Mouse (Mus musculus): ENCODE results near the gene Trp53bp2. TPM values are rescaled to one million over a fixed set of nuclear protein-coding genes. Genes with fewer than 3 reads are reported as not detected.

Gene Trp53bp2
- polyA plus RNA-seq, 1 experiment from 2014 or later, result 22.4 TPM

DNA sequence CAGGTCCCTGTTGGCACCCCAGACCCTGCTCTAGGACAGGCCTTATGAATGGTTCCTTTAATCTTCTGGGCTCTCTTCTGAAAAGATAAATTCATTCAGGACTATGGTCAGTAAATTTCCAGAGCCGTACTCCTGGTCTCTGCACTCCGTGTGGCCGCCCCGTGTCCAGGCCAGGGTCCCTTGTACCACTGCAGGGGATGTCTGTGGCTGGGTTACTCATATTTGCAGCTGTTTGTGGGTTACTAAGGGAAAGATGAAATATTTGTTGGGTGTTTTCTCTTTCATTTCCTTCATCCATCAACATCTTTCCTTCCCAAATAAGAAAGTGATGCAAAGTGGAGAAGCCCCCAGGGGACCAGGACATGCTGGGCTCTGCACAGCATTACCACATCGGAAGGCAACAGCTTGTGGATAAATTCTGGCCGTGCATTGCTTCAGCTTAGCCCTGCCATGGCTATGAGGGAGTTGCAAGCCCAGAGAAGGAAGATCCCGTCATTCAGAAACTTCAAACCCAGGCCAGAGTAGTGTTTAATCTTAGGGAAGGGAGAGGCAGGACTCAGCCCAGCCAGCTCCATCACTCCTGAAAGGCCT, 92.9 kb downstream of the Trp53bp2 start:
- no peak overlapping the region for H3K27ac ChIP-seq (ENCODE audit: low read length)
- H3K4me1 ChIP-seq (replicated peaks; ENCODE audit: control insufficient read depth, insufficient read depth, low read length), result peaks cover 50% of the 10 kb centered on the region
- no peak overlapping the region for H3K9ac ChIP-seq (ENCODE audit: low read length)
- H3K4me3 ChIP-seq (ENCODE audit: low read length), result no peak overlapping the region
- no peak for ATAC-seq (ENCODE audit: low read depth)
- 83% methylated on average over 7 of the region's 7 CpGs for WGBS
- no peaks in the 10 kb centered on the region for H3K9me3 ChIP-seq (ENCODE audit: control insufficient read depth, low read length)
- no peaks in the 10 kb centered on the region; the same call in 1 of the 2 replicates for H3K36me3 ChIP-seq (ENCODE audit: control insufficient read depth, insufficient read depth, low read length)
- no peak overlapping the region for H3K4me2 ChIP-seq (ENCODE audit: low read depth, low read length)
- no peaks in the 10 kb centered on the region for H3K27me3 ChIP-seq (ENCODE audit: control insufficient read depth, insufficient read depth, low read depth, low read length)

DNA sequence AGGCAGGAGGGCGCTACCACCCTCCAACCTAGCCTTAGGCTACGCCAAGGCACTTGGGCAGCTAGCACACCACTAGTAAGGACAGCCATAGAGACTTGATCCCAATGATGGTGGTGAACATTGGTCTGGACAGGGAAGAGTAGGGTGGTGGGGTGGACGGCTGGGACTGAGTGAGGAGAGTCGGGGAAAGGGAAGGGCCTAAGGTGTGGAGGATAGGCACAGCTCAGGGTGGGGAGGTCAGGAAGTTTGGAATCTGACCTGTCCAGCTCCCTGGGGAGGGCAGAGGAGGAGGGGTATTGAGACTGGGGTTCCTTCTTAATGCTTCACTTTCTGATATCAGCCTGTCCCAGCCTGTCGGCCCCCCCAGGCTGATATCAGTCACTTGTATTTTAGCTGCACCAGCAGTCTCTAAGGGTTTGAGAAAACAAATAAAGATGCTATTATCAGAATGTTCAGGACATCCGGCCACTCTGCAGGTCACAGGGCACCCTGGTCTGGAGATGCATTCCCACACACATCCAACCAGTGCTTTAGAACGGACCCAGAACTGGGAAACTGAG, 93.6 kb downstream of the Trp53bp2 start:
- no peak for ATAC-seq (ENCODE audit: low read depth)

DNA sequence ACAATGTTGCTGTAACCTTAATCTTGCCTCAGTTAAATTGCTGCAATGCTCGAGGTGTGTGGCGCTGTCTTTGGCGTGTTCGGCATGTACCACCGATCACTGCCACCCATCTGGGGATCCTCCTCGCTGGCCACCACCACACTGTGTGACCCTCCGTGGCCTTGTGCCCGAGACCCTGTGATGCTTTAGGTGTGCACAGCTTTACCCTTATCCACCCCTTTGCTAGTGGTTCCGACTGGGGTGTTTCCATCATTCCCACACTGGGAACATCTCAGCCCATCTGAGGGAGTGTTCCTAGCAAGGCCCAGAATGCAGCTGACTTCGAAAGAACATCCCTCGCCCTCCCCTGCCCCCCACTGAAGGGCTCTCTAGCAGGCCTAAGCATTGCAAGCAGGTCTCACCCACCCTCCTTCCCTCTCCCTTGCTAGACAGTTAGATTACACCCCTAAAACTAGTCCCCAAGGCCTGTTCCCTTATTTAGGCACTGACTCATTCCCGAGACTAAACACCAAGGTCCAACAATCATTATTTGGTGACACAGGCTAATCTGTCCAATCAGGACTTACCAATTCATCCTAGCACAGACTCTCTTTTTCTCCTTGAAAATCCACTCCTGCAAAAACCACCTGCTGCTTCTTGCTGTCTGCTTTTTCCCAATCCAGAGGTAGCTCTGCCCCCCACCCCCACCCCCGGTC, 94.4 kb downstream of the Trp53bp2 start:
- Histone ChIP-seq H3K4me1 (replicated peaks; ENCODE audit: control insufficient read depth, insufficient read depth, low read length) (peaks cover 40% of the 10 kb centered on the region), H3K4me3 (ENCODE audit: low read length) (no peak overlapping the region), H3K9ac (ENCODE audit: low read length) (no peak overlapping the region), H3K36me3 (ENCODE audit: control insufficient read depth, insufficient read depth, low read length) (no peaks in the 10 kb centered on the region; the same call in 1 of the 2 replicates), H3K4me2 (ENCODE audit: low read depth, low read length) (no peak overlapping the region), H3K27me3 (ENCODE audit: control insufficient read depth, insufficient read depth, low read depth, low read length) (no peaks in the 10 kb centered on the region), H3K9me3 (ENCODE audit: control insufficient read depth, low read length) (no peaks in the 10 kb centered on the region), H3K27ac (ENCODE audit: low read length) (no peak overlapping the region)
- no peak for ATAC-seq (ENCODE audit: low read depth)
- 80% methylated on average over 13 of the region's 13 CpGs for WGBS

More for the DNA sequence above, 93.6 kb downstream of the Trp53bp2 start:
- Histone ChIP-seq H3K4me3 (ENCODE audit: low read length) (no peak overlapping the region), H3K4me2 (ENCODE audit: low read depth, low read length) (no peak overlapping the region), H3K36me3 (ENCODE audit: control insufficient read depth, insufficient read depth, low read length) (no peaks in the 10 kb centered on the region; the same call in 1 of the 2 replicates), H3K4me1 (replicated peaks; ENCODE audit: control insufficient read depth, insufficient read depth, low read length) (peaks cover 45% of the 10 kb centered on the region), H3K9me3 (ENCODE audit: control insufficient read depth, low read length) (no peaks in the 10 kb centered on the region), H3K27me3 (ENCODE audit: control insufficient read depth, insufficient read depth, low read depth, low read length) (no peaks in the 10 kb centered on the region), H3K27ac (ENCODE audit: low read length) (no peak overlapping the region), H3K9ac (ENCODE audit: low read length) (no peak overlapping the region)
- whole genome bisulfite sequencing, result 75% methylated on average over 7 of the region's 7 CpGs

DNA sequence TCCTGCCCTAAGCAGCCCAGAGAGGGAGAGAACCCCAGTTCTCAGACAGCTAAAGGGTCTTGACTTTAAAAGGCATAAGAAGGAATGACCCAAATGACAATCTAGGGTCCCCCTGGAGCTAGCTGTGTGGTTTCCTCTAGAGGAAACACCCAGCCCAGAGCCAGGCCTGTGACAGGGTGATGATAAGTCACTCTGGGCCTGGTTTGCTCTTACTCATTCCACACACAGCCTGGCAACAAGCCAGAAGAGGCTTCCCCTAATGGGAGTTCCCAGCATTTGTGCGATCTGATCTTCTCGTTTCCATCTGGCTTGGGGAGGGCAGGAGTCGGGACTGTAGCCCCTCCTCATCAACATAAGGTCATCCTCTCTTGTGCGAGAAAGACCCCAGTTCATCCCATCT, 95.3 kb downstream of the Trp53bp2 start:
- no peak overlapping the region for H3K27ac ChIP-seq (ENCODE audit: low read length)
- 0 out of 2 replicates have a peak overlapping the region, but pooled peaks have one; percentile 2 for H3K9ac ChIP-seq (ENCODE audit: low read length)
- H3K4me3 ChIP-seq (ENCODE audit: low read length), result no peak overlapping the region
- peak; percentile 46 for ATAC-seq (ENCODE audit: low read depth)
- no peaks in the 10 kb centered on the region for H3K27me3 ChIP-seq (ENCODE audit: control insufficient read depth, insufficient read depth, low read depth, low read length)
- 17% methylated on average over 4 of the region's 4 CpGs for WGBS
- no peaks in the 10 kb centered on the region for H3K9me3 ChIP-seq (ENCODE audit: control insufficient read depth, low read length)
- peaks cover 39% of the 10 kb centered on the region for H3K4me1 ChIP-seq (replicated peaks; ENCODE audit: control insufficient read depth, insufficient read depth, low read length)
- H3K4me2 ChIP-seq (ENCODE audit: low read depth, low read length), result no peak overlapping the region
- peaks cover 5% of the 10 kb centered on the region; the same call in 1 of the 2 replicates for H3K36me3 ChIP-seq (ENCODE audit: control insufficient read depth, insufficient read depth, low read length)

DNA sequence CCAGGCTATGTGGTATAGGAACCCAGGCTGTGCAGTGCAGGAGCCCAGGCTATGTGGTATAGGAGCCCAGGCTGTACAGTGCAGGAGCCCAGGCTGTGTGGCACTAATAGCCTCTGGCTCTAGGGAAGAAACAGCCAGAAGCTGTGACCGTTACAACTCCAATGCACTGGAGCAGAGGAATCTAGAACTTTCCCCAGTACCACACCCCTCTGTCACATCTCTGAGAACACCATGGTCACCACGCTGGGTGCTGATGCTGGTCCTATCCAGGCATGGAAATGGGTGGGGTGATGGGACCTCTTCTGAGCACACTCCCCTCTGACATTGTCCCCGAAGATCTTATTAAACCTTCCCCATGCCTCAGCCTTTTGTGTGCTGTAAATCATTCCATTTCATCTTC, 96.3 kb downstream of the Trp53bp2 start:
- H3K36me3 ChIP-seq (ENCODE audit: control insufficient read depth, insufficient read depth, low read length), result peaks cover 11% of the 10 kb centered on the region
- 87% methylated on average over 3 of the region's 3 CpGs for WGBS
- H3K4me2 ChIP-seq (ENCODE audit: low read depth, low read length), result no peak overlapping the region
- no peak overlapping the region for H3K27ac ChIP-seq (ENCODE audit: low read length)
- no peaks in the 10 kb centered on the region for H3K9me3 ChIP-seq (ENCODE audit: control insufficient read depth, low read length)
- no peak for ATAC-seq (ENCODE audit: low read depth)
- peaks cover 37% of the 10 kb centered on the region for H3K4me1 ChIP-seq (replicated peaks; ENCODE audit: control insufficient read depth, insufficient read depth, low read length)
- H3K9ac ChIP-seq (ENCODE audit: low read length), result no peak overlapping the region
- no peak overlapping the region for H3K4me3 ChIP-seq (ENCODE audit: low read length)
- H3K27me3 ChIP-seq (ENCODE audit: control insufficient read depth, insufficient read depth, low read depth, low read length), result no peaks in the 10 kb centered on the region

DNA sequence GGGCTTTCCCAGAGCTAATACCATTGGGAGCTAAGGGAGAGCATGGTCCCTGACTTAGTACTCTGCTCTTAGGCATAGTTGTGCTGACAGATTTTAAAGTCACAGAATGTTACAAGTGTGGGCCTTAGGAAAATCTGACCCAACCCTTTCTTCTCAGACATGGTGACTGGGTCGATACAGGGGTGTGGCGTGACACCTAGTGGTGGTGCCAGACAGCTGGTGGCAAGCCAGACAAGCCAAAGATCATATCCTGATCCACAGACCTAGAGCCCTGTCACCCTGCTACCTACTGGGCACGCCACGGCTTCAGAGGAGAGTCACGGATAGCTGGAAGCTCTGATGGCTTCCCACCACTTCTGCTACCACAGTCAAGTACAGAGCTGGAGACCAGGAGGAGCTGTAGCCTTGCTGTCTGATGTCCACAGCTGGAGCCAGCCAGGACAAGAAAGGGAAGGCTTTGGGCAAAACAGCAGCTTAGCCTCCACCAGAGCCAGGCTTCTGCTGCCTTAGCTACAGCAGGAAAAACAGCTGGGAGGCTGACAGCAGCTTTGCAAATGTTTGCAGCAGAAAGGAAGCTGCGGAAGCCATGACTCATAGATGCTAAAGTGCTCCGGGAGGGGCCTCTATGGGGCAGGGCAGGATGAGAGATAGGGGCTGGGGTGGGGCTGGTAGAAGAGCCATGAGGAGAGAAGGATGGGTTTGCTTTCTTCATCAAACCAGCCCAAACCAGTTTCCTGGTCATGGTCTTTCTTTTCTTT, 97.4 kb downstream of the Trp53bp2 start:
- Histone ChIP-seq H3K4me1 (replicated peaks; ENCODE audit: control insufficient read depth, insufficient read depth, low read length) (peaks cover 39% of the 10 kb centered on the region), H3K27me3 (ENCODE audit: control insufficient read depth, insufficient read depth, low read depth, low read length) (no peaks in the 10 kb centered on the region), H3K27ac (ENCODE audit: low read length) (peak overlapping the region; percentile 84), H3K9me3 (ENCODE audit: control insufficient read depth, low read length) (no peaks in the 10 kb centered on the region), H3K4me3 (ENCODE audit: low read length) (no peak overlapping the region), H3K36me3 (ENCODE audit: control insufficient read depth, insufficient read depth, low read length) (peaks cover 18% of the 10 kb centered on the region), H3K4me2 (ENCODE audit: low read depth, low read length) (no peak overlapping the region), H3K9ac (ENCODE audit: low read length) (peak overlapping the region; percentile 8)
- WGBS, result 40% methylated on average over 7 of the region's 7 CpGs
- peak; percentile 62 for ATAC-seq (ENCODE audit: low read depth)

DNA sequence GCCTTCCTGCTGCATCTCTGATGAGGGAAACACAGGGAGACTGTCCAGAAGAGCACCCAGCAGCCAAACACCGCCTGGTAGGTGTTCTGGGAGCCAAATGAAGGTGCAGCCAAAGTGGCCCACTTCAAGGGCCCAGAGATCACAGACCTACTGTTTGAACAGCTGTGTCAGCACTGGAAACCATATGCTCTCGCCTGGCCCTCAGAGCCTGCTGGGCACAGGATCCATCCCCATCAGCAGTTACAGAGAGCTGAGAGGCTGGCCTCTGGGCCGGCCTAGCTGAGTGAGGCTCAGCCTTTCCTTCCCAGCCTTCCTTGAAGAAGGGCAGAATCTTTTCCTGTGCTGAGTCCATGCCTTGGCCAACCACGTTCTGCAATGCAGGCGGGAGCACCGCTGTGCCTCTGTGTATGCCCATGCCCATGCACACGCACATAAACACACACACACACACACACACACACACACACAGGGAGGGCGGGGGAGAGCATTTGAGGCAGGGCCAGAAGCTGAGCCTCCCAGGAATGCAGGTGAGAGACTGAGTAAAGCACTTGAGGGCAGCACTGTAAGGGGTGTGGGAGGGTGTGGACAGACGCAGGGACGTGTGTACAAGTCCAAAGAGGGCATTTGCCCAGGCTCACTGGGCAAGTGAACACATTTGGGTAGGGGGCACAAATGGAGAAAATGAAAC, 100.3 kb downstream of the Trp53bp2 start:
- peak; percentile 91 for ATAC-seq (ENCODE audit: low read depth)
- H3K4me1 ChIP-seq (replicated peaks; ENCODE audit: control insufficient read depth, insufficient read depth, low read length), result peaks cover 41% of the 10 kb centered on the region
- no peaks in the 10 kb centered on the region for H3K27me3 ChIP-seq (ENCODE audit: control insufficient read depth, insufficient read depth, low read depth, low read length)
- H3K27ac ChIP-seq (ENCODE audit: low read length), result peak overlapping the region; percentile 89
- WGBS, result 51% methylated on average over 10 of the region's 10 CpGs
- peaks cover 27% of the 10 kb centered on the region for H3K36me3 ChIP-seq (ENCODE audit: control insufficient read depth, insufficient read depth, low read length)
- no peak overlapping the region for H3K4me3 ChIP-seq (ENCODE audit: low read length)
- no peak overlapping the region for H3K4me2 ChIP-seq (ENCODE audit: low read depth, low read length)
- H3K9ac ChIP-seq (ENCODE audit: low read length), result no peak overlapping the region
- H3K9me3 ChIP-seq (ENCODE audit: control insufficient read depth, low read length), result no peaks in the 10 kb centered on the region

DNA sequence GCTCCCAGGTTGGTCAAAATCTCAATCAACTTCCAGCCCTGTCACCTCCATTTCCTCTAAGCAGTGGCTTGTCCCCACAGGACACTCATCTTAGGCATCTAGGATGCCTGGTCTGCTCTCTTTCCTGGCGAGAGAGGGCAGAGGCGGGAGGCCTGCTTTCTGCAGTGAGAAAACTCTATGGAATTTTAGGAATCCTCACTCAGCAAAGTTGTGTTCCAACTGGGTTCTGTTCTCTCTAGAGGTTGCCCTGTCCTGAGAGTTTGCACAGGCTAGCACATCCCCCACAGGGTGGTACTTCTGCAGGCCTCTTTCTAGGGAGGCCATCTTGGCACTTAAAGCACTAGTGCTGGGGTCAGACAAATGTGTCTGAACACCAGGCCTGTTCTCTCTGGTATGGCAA, 102.1 kb downstream of the Trp53bp2 start:
- 52% methylated on average over 2 of the region's 2 CpGs for WGBS
- no peak overlapping the region for H3K9ac ChIP-seq (ENCODE audit: low read length)
- H3K9me3 ChIP-seq (ENCODE audit: control insufficient read depth, low read length), result no peaks in the 10 kb centered on the region
- no peak for ATAC-seq (ENCODE audit: low read depth)
- H3K27ac ChIP-seq (ENCODE audit: low read length), result peak overlapping the region; percentile 89
- peaks cover 46% of the 10 kb centered on the region for H3K4me1 ChIP-seq (replicated peaks; ENCODE audit: control insufficient read depth, insufficient read depth, low read length)
- peaks cover 28% of the 10 kb centered on the region for H3K36me3 ChIP-seq (ENCODE audit: control insufficient read depth, insufficient read depth, low read length)
- H3K27me3 ChIP-seq (ENCODE audit: control insufficient read depth, insufficient read depth, low read depth, low read length), result no peaks in the 10 kb centered on the region
- H3K4me3 ChIP-seq (ENCODE audit: low read length), result no peak overlapping the region
- no peak overlapping the region for H3K4me2 ChIP-seq (ENCODE audit: low read depth, low read length)
